Mouse (Mus musculus): Measurements from ENCODE around the gene Numbl. TPM values are rescaled to one million over a fixed set of nuclear protein-coding genes. Genes with fewer than 3 reads are reported as not detected.
A peak's percentile ranks its signal among the peaks of the same experiment; 100 is the strongest.
"Not testable (repeated sequence)": the region's sequence is repeated elsewhere in the genome, so short reads cannot be mapped to it uniquely, and the experiment has no call there.

The Numbl gene
- polyA plus RNA-seq, 1 experiment from 2014 or later, result 22.9 TPM

GRCm38 (mm10) chr7:27243211-27243610 is 15.0 kb upstream of the Numbl start:
- Histone ChIP-seq H3K4me1 (ENCODE audit: control insufficient read depth, insufficient read depth, low read length) (no peaks in the 10 kb centered on the region), H3K4me2 (ENCODE audit: low read length) (no peak overlapping the region), H3K9me3 (replicated peaks; ENCODE audit: control insufficient read depth, low read length) (no peaks in the 10 kb centered on the region), H3K9ac (ENCODE audit: low read length) (no peak overlapping the region), H3K27ac (ENCODE audit: low read depth, low read length) (no peak overlapping the region), H3K36me3 (ENCODE audit: control insufficient read depth, insufficient read depth, low read length) (peaks cover 44% of the 10 kb centered on the region), H3K27me3 (replicated peaks; ENCODE audit: control insufficient read depth, insufficient read depth, low read length) (no peaks in the 10 kb centered on the region), H3K4me3 (ENCODE audit: low read depth, low read length) (no peak overlapping the region)
- DNase-seq (ENCODE audit: low spot score), result no peak
- WGBS, result 77% methylated on average over 8 of the region's 8 CpGs
- no peak for ATAC-seq

DNA sequence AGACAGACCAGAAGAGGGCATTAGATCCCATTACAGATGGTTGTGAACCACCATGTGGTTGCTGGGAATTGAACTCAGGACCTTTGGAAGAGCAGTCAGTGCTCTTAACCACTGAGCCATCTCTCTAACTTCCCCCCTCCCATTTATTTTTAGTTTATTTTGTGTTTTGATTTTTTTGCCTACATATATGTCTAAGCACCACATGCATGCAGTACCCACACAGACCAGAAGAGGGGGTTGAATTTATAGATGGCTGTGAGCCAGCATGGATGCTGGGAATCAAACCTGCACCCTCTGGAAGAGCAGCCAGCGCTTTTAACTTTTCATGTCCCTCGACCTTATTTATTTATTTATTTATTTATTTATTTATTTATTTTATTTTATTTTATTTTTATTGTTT is 14.1 kb upstream of the Numbl start:
- not testable (repeated sequence) for H3K4me2 ChIP-seq (ENCODE audit: low read length); H3K9ac ChIP-seq (ENCODE audit: low read length); H3K27ac ChIP-seq (ENCODE audit: low read depth, low read length); H3K27me3 ChIP-seq (replicated peaks; ENCODE audit: control insufficient read depth, insufficient read depth, low read length); ATAC-seq; H3K4me3 ChIP-seq (ENCODE audit: low read depth, low read length); DNase-seq (ENCODE audit: low spot score); H3K9me3 ChIP-seq (replicated peaks; ENCODE audit: control insufficient read depth, low read length); H3K4me1 ChIP-seq (ENCODE audit: control insufficient read depth, insufficient read depth, low read length)
- 93% methylated on average over 2 of the region's 2 CpGs for WGBS
- H3K36me3 ChIP-seq (ENCODE audit: control insufficient read depth, insufficient read depth, low read length), result peaks cover 44% of the 10 kb centered on the region

- Histone ChIP-seq H3K4me2 (ENCODE audit: low read length) (no peak overlapping the region), H3K27ac (ENCODE audit: low read depth, low read length) (no peak overlapping the region), H3K4me3 (ENCODE audit: low read depth, low read length) (no peak overlapping the region), H3K9me3 (replicated peaks; ENCODE audit: control insufficient read depth, low read length) (no peaks in the 10 kb centered on the region), H3K27me3 (replicated peaks; ENCODE audit: control insufficient read depth, insufficient read depth, low read length) (no peaks in the 10 kb centered on the region), H3K4me1 (ENCODE audit: control insufficient read depth, insufficient read depth, low read length) (no peaks in the 10 kb centered on the region), H3K36me3 (ENCODE audit: control insufficient read depth, insufficient read depth, low read length) (peaks cover 29% of the 10 kb centered on the region), H3K9ac (ENCODE audit: low read length) (no peak overlapping the region)
- WGBS, result 92% methylated on average over 2 of the region's 2 CpGs
- peak; percentile 37; the same call in 1 of the 2 replicates for ATAC-seq
- peak; percentile 52 for DNase-seq (ENCODE audit: low spot score)
Observed at GRCm38 (mm10) chr7:27249146-27249545, 9.1 kb upstream of the Numbl start.

- H3K36me3 ChIP-seq (ENCODE audit: control insufficient read depth, insufficient read depth, low read length), result peaks cover 29% of the 10 kb centered on the region
Observed at GRCm38 (mm10) chr7:27249928-27250327, 8.3 kb upstream of the Numbl start.

DNA sequence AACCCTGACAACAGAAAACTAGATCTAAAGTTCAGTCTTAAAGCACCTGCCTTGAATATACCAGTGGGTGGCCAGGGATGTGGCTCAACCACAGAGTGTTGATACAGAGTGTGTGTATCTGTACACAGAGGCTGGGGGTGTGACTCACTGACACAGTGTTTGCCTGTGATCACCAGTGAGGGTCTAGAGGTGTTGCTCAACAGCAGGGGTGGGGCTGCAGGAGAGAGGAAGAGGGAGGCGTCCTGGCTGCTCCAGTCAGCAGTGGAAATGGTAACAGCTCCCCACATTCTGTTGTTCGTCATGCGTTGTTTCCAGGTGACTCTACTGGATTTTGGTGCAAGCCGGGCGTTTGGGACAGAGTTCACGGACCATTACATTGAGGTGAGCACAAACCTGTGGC is 6.3 kb upstream of the Numbl start:
- 84% methylated on average over 6 of the region's 6 CpGs for WGBS
- Histone ChIP-seq H3K27me3 (replicated peaks; ENCODE audit: control insufficient read depth, insufficient read depth, low read length) (no peaks in the 10 kb centered on the region), H3K9ac (ENCODE audit: low read length) (no peak overlapping the region), H3K9me3 (replicated peaks; ENCODE audit: control insufficient read depth, low read length) (no peaks in the 10 kb centered on the region), H3K27ac (ENCODE audit: low read depth, low read length) (no peak overlapping the region), H3K4me1 (ENCODE audit: control insufficient read depth, insufficient read depth, low read length) (no peaks in the 10 kb centered on the region), H3K36me3 (ENCODE audit: control insufficient read depth, insufficient read depth, low read length) (peaks cover 15% of the 10 kb centered on the region), H3K4me2 (ENCODE audit: low read length) (no peak overlapping the region), H3K4me3 (ENCODE audit: low read depth, low read length) (no peak overlapping the region)
- DNase-seq (ENCODE audit: low spot score) (no peak), ATAC-seq (no peak)

More at GRCm38 (mm10) chr7:27249928-27250327, 8.3 kb upstream of the Numbl start:
- Histone ChIP-seq H3K4me3 (ENCODE audit: low read depth, low read length) (no peak overlapping the region), H3K4me1 (ENCODE audit: control insufficient read depth, insufficient read depth, low read length) (no peaks in the 10 kb centered on the region), H3K27ac (ENCODE audit: low read depth, low read length) (no peak overlapping the region), H3K4me2 (ENCODE audit: low read length) (no peak overlapping the region), H3K9me3 (replicated peaks; ENCODE audit: control insufficient read depth, low read length) (no peaks in the 10 kb centered on the region), H3K9ac (ENCODE audit: low read length) (no peak overlapping the region), H3K27me3 (replicated peaks; ENCODE audit: control insufficient read depth, insufficient read depth, low read length) (no peaks in the 10 kb centered on the region)
- ATAC-seq (0 out of 2 replicates have a peak, but pooled peaks have one; percentile 42), DNase-seq (ENCODE audit: low spot score) (no peak)
- 83% methylated on average over 5 of the region's 5 CpGs for WGBS

DNA sequence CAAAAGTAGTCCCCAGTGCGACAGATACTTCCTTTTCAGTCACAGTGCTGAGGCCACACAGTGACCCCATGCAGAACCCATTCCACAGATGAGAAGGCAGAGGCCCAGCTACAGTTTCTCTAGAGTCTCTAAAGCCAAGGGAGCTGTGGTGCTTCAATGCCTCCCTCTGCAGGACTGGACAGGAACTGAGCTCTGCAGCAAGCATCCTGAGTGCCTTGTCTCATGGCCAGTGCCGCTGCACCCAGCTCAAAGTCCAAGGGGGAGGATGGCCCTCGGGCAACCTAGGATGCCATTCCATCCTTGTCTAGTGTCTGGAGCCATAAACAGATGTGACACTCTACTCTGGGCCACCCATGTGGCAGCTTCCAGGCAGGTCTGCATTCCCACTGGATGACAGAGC is 2.5 kb upstream of the Numbl start:
- Histone ChIP-seq H3K4me1 (ENCODE audit: control insufficient read depth, insufficient read depth, low read length) (peaks cover 14% of the 10 kb centered on the region), H3K27ac (ENCODE audit: low read depth, low read length) (no peak overlapping the region), H3K4me3 (ENCODE audit: low read depth, low read length) (no peak overlapping the region), H3K4me2 (ENCODE audit: low read length) (no peak overlapping the region), H3K9me3 (replicated peaks; ENCODE audit: control insufficient read depth, low read length) (no peaks in the 10 kb centered on the region), H3K36me3 (ENCODE audit: control insufficient read depth, insufficient read depth, low read length) (peaks cover 15% of the 10 kb centered on the region), H3K9ac (ENCODE audit: low read length) (no peak overlapping the region), H3K27me3 (replicated peaks; ENCODE audit: control insufficient read depth, insufficient read depth, low read length) (no peaks in the 10 kb centered on the region)
- 83% methylated on average over 3 of the region's 3 CpGs for WGBS
- DNase-seq (ENCODE audit: low spot score) (no peak), ATAC-seq (no peak)

GRCm38 (mm10) chr7:27257046-27257851 is 984 bp upstream of the Numbl start:
- Histone ChIP-seq H3K4me2 (ENCODE audit: low read length) (peak overlapping the region; percentile 88), H3K9me3 (replicated peaks; ENCODE audit: control insufficient read depth, low read length) (no peaks in the 10 kb centered on the region), H3K9ac (ENCODE audit: low read length) (peak overlapping the region; percentile 6), H3K27ac (ENCODE audit: low read depth, low read length) (peak overlapping the region; percentile 87), H3K27me3 (replicated peaks; ENCODE audit: control insufficient read depth, insufficient read depth, low read length) (no peaks in the 10 kb centered on the region), H3K36me3 (ENCODE audit: control insufficient read depth, insufficient read depth, low read length) (peaks cover 18% of the 10 kb centered on the region), H3K4me1 (ENCODE audit: control insufficient read depth, insufficient read depth, low read length) (peaks cover 27% of the 10 kb centered on the region), H3K4me3 (ENCODE audit: low read depth, low read length) (peak overlapping the region; percentile 74)
- WGBS, result 5% methylated on average over 27 of the region's 27 CpGs
- DNase-seq (ENCODE audit: low spot score) (peak; percentile 88), ATAC-seq (peak; percentile 47)

DNA sequence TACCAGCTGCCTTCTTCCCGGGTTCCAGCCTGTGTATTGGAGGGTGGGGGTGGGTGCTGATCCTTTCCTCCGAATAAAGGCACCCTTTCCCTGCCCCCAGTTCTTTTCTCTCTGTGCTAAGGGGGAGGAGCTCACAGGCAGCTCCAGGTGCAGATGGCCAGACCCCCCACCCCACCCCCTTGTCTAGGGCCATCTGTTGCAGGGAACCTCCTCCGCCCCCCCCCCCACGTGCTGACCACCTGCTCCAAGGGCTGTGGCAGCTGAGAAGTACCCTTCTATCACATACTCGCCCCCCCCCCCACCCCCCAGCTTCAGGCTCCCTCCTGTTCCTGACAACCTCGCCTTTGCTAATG is 405 bp upstream of the Numbl start:
- Histone ChIP-seq H3K4me3 (ENCODE audit: low read depth, low read length) (peak overlapping the region; percentile 74), H3K36me3 (ENCODE audit: control insufficient read depth, insufficient read depth, low read length) (peaks cover 20% of the 10 kb centered on the region), H3K4me1 (ENCODE audit: control insufficient read depth, insufficient read depth, low read length) (peaks cover 27% of the 10 kb centered on the region), H3K27me3 (replicated peaks; ENCODE audit: control insufficient read depth, insufficient read depth, low read length) (no peaks in the 10 kb centered on the region), H3K9me3 (replicated peaks; ENCODE audit: control insufficient read depth, low read length) (no peaks in the 10 kb centered on the region), H3K4me2 (ENCODE audit: low read length) (peak overlapping the region; percentile 88), H3K9ac (ENCODE audit: low read length) (peak overlapping the region; percentile 6), H3K27ac (ENCODE audit: low read depth, low read length) (peak overlapping the region; percentile 87)
- ATAC-seq (peak; percentile 47), DNase-seq (ENCODE audit: low spot score) (peak; percentile 77)
- WGBS, result 0% methylated on average over 5 of the region's 6 CpGs

DNA sequence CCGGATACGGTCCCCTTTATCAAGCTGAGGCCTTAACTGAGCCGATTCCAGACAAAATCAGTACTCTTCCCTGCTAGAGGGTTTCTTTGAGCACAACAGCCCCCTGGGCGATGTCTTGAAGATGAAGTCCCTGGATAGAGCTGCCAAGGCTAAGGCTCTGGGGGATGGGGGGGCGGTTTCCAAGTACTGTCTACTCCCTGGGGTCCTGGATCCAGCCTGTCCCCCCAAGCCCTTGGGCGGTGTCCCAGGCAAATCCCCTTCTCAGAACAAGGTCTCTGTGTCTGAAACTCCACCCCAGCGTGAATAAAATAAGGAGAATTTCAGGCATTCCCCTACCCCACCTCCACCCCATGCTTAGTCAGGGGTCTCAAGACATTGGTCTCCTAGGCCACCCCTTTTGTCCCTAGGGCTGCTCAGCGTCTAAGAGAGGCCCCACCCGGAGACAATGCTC is 1.1 kb downstream of the Numbl start:
- Histone ChIP-seq H3K4me2 (ENCODE audit: low read length) (peak overlapping the region; percentile 88), H3K4me3 (ENCODE audit: low read depth, low read length) (peak overlapping the region; percentile 74), H3K36me3 (ENCODE audit: control insufficient read depth, insufficient read depth, low read length) (peaks cover 28% of the 10 kb centered on the region), H3K9ac (ENCODE audit: low read length) (peak overlapping the region; percentile 91), H3K9me3 (replicated peaks; ENCODE audit: control insufficient read depth, low read length) (no peaks in the 10 kb centered on the region), H3K27ac (ENCODE audit: low read depth, low read length) (peak overlapping the region; percentile 87), H3K4me1 (ENCODE audit: control insufficient read depth, insufficient read depth, low read length) (peaks cover 27% of the 10 kb centered on the region), H3K27me3 (replicated peaks; ENCODE audit: control insufficient read depth, insufficient read depth, low read length) (no peaks in the 10 kb centered on the region)
- ATAC-seq (0 out of 2 replicates have a peak, but pooled peaks have one; percentile 2), DNase-seq (ENCODE audit: low spot score) (peak; percentile 45)
- under 1% methylated on average over 9 of the region's 9 CpGs for WGBS
